Mouse (Mus musculus) liver, embryonic 14.5 days (tissue): ENCODE measurements around the gene Rora.

ENCODE experiments used
- CTCF ChIP-seq: IDR thresholded peaks from 2 replicates; pipeline ENCODE4 v1.5.1; 2016; ENCODE audit warnings: antibody characterized with exemption, low read depth, control low read depth
- EP300 ChIP-seq: IDR thresholded peaks from 2 replicates; pipeline ENCODE4 v1.6.1; 2016; ENCODE audit warnings: antibody characterized with exemption, low read depth

DNA sequence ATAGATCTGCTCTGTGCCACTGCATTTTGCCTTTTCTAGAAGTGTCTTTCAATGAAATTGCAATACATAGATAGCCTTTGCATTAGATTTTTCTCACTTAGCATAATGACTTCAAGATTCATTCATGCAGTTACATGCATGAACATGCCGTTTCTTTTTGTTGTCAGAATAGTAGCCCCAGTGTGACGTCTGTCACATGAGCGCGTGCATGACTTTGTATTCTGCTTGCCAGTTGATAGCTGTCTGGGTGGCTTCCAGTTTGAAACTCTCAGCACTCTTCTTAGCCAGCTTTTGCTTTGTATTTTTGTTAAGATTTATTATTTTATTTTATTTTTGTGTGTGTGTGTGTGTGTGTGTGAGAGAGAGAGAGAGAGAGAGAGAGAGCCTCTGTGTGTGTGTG, 280.7 kb downstream of the Rora start:
- no peak for TF ChIP-seq CTCF
- no peak for TF ChIP-seq EP300
